Mouse (Mus musculus): ENCODE measurements around the gene Gm13276. TPM values are rescaled to one million over a fixed set of nuclear protein-coding genes. Genes with fewer than 3 reads are reported as not detected.

Gm13276 gene
- polyA plus RNA-seq, 1 experiment: not detected

Other genes with a start within 250 kb of the Gm13276 start
- not detected in 2 replicates for gene Ifna15, start 227.5 kb upstream of the Gm13276 start, polyA plus RNA-seq (2012; rRNA removed)
- gene Ifna14, start 213.9 kb upstream of the Gm13276 start, polyA plus RNA-seq (2012; rRNA removed): not detected in 2 replicates
- not detected in 2 replicates for gene Ifna9, start 193.3 kb upstream of the Gm13276 start, polyA plus RNA-seq (2012; rRNA removed)
- gene Ifna12, start 182.3 kb upstream of the Gm13276 start, polyA plus RNA-seq (2012; rRNA removed): not detected in 2 replicates
- not detected in 2 replicates for gene C87499, start 151.3 kb upstream of the Gm13276 start, polyA plus RNA-seq (2012; rRNA removed)
- gene Ifna13, start 141.2 kb upstream of the Gm13276 start, polyA plus RNA-seq (2012; rRNA removed): not detected in 2 replicates
- gene Ifna16, start 108.8 kb upstream of the Gm13276 start, polyA plus RNA-seq (2012; rRNA removed): not detected in 2 replicates
- gene Ifna2, start 101.8 kb upstream of the Gm13276 start, polyA plus RNA-seq (2012; rRNA removed): not detected in 2 replicates
- not detected in 2 replicates for gene Ifnab, start 94.3 kb upstream of the Gm13276 start, polyA plus RNA-seq (2012; rRNA removed)
- 1.9 and 2.1 TPM in 2 replicates for gene Gm26566, start 63.9 kb upstream of the Gm13276 start, polyA plus RNA-seq (2012; rRNA removed)
- gene Klhl9, start 63.2 kb upstream of the Gm13276 start, polyA plus RNA-seq (2012; rRNA removed): 48.0 and 49.2 TPM in 2 replicates
- not detected in 2 replicates for gene Gm13271, start 30.8 kb upstream of the Gm13276 start, polyA plus RNA-seq (2012; rRNA removed)
- gene Gm13283, start 25.6 kb upstream of the Gm13276 start, polyA plus RNA-seq (2012; rRNA removed): 0.04 TPM in 1 of 2 replicates, not detected in the other
- gene Gm13290, start 11.9 kb upstream of the Gm13276 start, polyA plus RNA-seq (2012; rRNA removed): not detected in 2 replicates
- not detected in 2 replicates for gene Gm13289, start 8.8 kb upstream of the Gm13276 start, polyA plus RNA-seq (2012; rRNA removed)
- not detected in 2 replicates for gene Gm13272, start 5.9 kb upstream of the Gm13276 start, polyA plus RNA-seq (2012; rRNA removed)
- gene Ifnz, start 3.6 kb upstream of the Gm13276 start, polyA plus RNA-seq (2012; rRNA removed): not detected in 2 replicates
- gene Gm13277, start 2.9 kb downstream of the Gm13276 start, polyA plus RNA-seq (2012; rRNA removed): not detected in 2 replicates
- not detected in 2 replicates for gene Gm13278, start 5.8 kb downstream of the Gm13276 start, polyA plus RNA-seq (2012; rRNA removed)
- not detected in 2 replicates for gene Gm13275, start 8.8 kb downstream of the Gm13276 start, polyA plus RNA-seq (2012; rRNA removed)
- not detected in 2 replicates for gene Gm13279, start 11.7 kb downstream of the Gm13276 start, polyA plus RNA-seq (2012; rRNA removed)
- gene Gm13285, start 14.0 kb downstream of the Gm13276 start, polyA plus RNA-seq (2012; rRNA removed): not detected in 2 replicates
- not detected in 2 replicates for gene Gm13287, start 17.5 kb downstream of the Gm13276 start, polyA plus RNA-seq (2012; rRNA removed)
- gene Gm13288, start 19.8 kb downstream of the Gm13276 start, polyA plus RNA-seq (2012; rRNA removed): not detected in 2 replicates
- not detected in 2 replicates for gene Ifna7, start 30.5 kb downstream of the Gm13276 start, polyA plus RNA-seq (2012; rRNA removed)
- gene Ifna11, start 34.2 kb downstream of the Gm13276 start, polyA plus RNA-seq (2012; rRNA removed): not detected in 2 replicates
- not detected in 2 replicates for gene Ifna6, start 41.7 kb downstream of the Gm13276 start, polyA plus RNA-seq (2012; rRNA removed)
- not detected in 2 replicates for gene Ifna5, start 49.8 kb downstream of the Gm13276 start, polyA plus RNA-seq (2012; rRNA removed)
- not detected in 2 replicates for gene Ifna4, start 56.2 kb downstream of the Gm13276 start, polyA plus RNA-seq (2012; rRNA removed)
- not detected in 2 replicates for gene Ifna1, start 64.4 kb downstream of the Gm13276 start, polyA plus RNA-seq (2012; rRNA removed)
- gene Ifne, start 94.5 kb downstream of the Gm13276 start, polyA plus RNA-seq (2012; rRNA removed): not detected in 2 replicates

Data from central nervous system, embryonic 18 days (tissue).